Mouse (Mus musculus) hindbrain, embryonic 14.5 days (tissue): ENCODE results near the gene Slc12a8. TPM values are rescaled to one million over a fixed set of nuclear protein-coding genes. Genes with fewer than 3 reads are reported as not detected.

Experiments
- ATAC-seq: fragments of 200-750 bp; cut with Nextera tagmentation; 2 replicates; pipeline ENCODE4 v1.8.0; 2017; ENCODE audit warnings: moderate number of reproducible peaks, mild to moderate bottlenecking, moderate TSS enrichment, moderate library complexity; ENCODE audit not compliant: low FRiP score
- DNase-seq: peaks from one replicate; pipeline ENCODE4 v3.0.0-alpha.2; 2015; ENCODE audit warnings: low spot score
- H3K27ac ChIP-seq: fragments of 300-500 bp; sonication (generic); 2 replicates; pipeline ENCODE4 v1.5.1; 2014; ENCODE audit warnings: mild to moderate bottlenecking, moderate library complexity
- H3K27me3 ChIP-seq: fragments of 300-500 bp; sonication (generic); 2 replicates; pipeline ENCODE4 v1.6.1; 2014; ENCODE audit warnings: mild to moderate bottlenecking, low read length, mixed read lengths; ENCODE audit not compliant: control insufficient read depth, insufficient read depth
- H3K36me3 ChIP-seq: fragments of 300-500 bp; sonication (generic); replicated peaks from 2 replicates; pipeline ENCODE4 v1.6.1; 2014; ENCODE audit not compliant: control insufficient read depth, insufficient read depth
- H3K4me1 ChIP-seq: fragments of 300-500 bp; sonication (generic); replicated peaks from 2 replicates; pipeline ENCODE4 v1.6.1; 2014; ENCODE audit warnings: antibody characterized with exemption, low read length, mixed read lengths; ENCODE audit not compliant: control insufficient read depth, insufficient read depth
- H3K4me2 ChIP-seq: fragments of 300-500 bp; sonication (generic); replicated peaks from 2 replicates; pipeline ENCODE4 v1.6.1; 2014; ENCODE audit warnings: mild to moderate bottlenecking, moderate library complexity
- H3K4me3 ChIP-seq: fragments of 300-500 bp; sonication (generic); replicated peaks from 2 replicates; pipeline ENCODE4 v1.5.1; 2014; ENCODE audit warnings: mild to moderate bottlenecking, low read length
- H3K9ac ChIP-seq: fragments of 300-500 bp; sonication (generic); 2 replicates; pipeline ENCODE4 v1.6.1; 2014
- H3K9me3 ChIP-seq: fragments of 300-500 bp; sonication (generic); 2 replicates; pipeline ENCODE4 v1.6.1; 2016; ENCODE audit warnings: low read length; ENCODE audit not compliant: control insufficient read depth
- WGBS: fragments of 180-500 bp; shearing (Covaris S2); extraction: QIAGEN DNeasy Blood & Tissue Kit; methylation state at CpG from one replicate; pipeline ENCODE4 v1.1.7; 2014; 5-methylcytosine and 5-hydroxymethylcytosine counted together
- polyA plus RNA-seq: library from polyadenylated mRNA; unstranded; fragments of >200 nt; fragmentation: Nextera tagmentation; extraction: Ambion mirVana; gene quantifications from 2 replicates; pipeline ENCODE4 v1.2.1, GENCODE M21; 2014

Slc12a8 gene
- polyA plus RNA-seq, 1 experiment from 2014 or later = 0.75 TPM

DNA sequence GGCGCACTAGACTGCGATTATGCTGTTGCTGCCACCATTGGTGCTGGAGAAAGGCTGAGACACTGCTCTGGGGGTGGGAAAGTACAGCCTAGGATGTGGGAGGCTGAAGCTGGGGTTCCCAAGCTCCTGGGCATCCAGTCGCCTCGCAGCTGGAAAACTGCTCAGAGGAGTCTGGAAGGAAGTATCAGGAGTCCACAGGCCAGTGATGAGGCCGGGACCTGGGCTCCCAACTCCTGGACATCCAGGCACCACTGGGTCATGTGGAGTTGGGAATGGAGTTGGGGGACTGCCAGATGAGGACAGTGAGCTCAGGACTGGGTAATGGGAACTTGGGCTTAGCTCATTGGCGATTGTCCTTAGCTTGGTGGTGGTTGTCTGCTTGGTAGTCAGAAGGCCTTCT is 136.0 kb downstream of the Slc12a8 start:
- Histone ChIP-seq H3K4me2 (no peak overlapping the region), H3K9me3 (peaks cover 23% of the 10 kb centered on the region), H3K4me3 (no peak overlapping the region), H3K27ac (no peak overlapping the region), H3K4me1 (no peaks in the 10 kb centered on the region), H3K9ac (no peak overlapping the region), H3K27me3 (no peaks in the 10 kb centered on the region), H3K36me3 (no peaks in the 10 kb centered on the region)
- DNase-seq = no peak
- WGBS = 91% methylated on average over 6 of the region's 6 CpGs
- no peak for ATAC-seq

DNA sequence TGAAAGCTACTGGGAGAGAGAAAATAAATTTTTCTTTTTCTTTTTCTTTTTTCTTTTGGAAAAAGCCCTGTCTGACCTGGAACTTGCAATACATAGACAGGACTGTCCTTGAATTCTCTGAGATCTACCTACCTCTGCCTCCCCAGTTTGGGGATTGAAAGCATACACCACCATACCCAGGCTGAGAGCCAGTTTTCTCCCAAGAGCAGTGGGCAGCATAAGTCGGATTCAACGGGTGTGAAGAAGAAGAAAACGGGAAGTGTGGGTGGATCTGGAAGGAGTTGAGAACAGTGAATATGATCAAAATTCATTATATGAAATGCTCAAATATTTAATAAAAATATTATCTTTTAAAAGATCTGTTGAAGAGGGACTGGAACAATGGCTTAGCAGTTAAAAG is 138.3 kb downstream of the Slc12a8 start:
- whole genome bisulfite sequencing = 96% methylated on average over 3 of the region's 3 CpGs
- DNase-seq (no peak), ATAC-seq (no peak)
- Histone ChIP-seq H3K4me1 (no peaks in the 10 kb centered on the region), H3K4me2 (no peak overlapping the region), H3K36me3 (no peaks in the 10 kb centered on the region), H3K9me3 (peaks cover 9% of the 10 kb centered on the region), H3K9ac (no peak overlapping the region), H3K27ac (no peak overlapping the region), H3K4me3 (no peak overlapping the region), H3K27me3 (no peaks in the 10 kb centered on the region)

DNA sequence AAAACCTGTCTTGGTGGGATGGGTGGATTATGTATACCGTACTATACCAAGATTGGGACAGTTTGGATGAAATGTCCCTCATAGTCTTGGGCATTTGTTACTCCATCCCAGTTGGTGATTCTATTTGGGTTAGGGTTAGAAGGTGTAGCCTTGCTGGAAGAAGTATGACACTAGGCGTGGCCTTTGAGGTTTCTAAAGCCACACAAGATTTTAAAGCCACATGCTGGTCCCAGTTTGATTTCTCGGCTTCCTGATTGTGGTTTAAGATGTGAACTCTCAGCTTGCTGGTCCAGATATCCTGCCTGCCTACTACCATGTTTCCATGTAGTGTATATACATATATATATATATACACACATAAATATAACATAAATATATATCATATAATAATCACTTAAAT is 140.1 kb downstream of the Slc12a8 start:
- Histone ChIP-seq H3K27me3 (no peaks in the 10 kb centered on the region), H3K36me3 (no peaks in the 10 kb centered on the region), H3K9me3 (no peaks in the 10 kb centered on the region), H3K4me1 (no peaks in the 10 kb centered on the region), H3K4me3 (no peak overlapping the region), H3K27ac (no peak overlapping the region), H3K4me2 (no peak overlapping the region), H3K9ac (no peak overlapping the region)
- 92% methylated on average over 3 of the region's 3 CpGs for WGBS
- ATAC-seq (no peak), DNase-seq (no peak)

DNA sequence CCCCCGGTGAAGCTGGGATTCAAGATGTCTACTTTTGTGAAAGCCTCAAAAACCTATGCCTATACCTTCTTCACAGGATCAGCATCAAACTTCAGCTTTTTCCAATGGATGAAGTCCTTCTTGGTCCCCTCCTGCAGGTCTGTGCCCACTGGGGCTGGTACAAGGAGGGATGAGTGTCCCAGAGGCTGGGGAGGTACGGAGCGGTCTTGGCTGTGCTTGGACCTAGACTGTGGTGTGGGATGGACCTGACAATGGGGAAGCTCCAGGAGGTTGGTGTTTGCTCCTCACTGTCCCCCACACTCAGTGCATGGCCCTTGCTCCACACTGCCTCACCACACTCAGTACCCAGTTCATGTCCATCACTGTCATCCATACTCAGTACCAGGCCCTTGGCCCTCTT is 141.0 kb downstream of the Slc12a8 start:
- H3K9me3 ChIP-seq = no peaks in the 10 kb centered on the region
- H3K4me3 ChIP-seq = no peak overlapping the region
- DNase-seq (no peak), ATAC-seq (no peak)
- H3K9ac ChIP-seq = no peak overlapping the region
- 94% methylated on average over 3 of the region's 3 CpGs for WGBS
- no peak overlapping the region for H3K4me2 ChIP-seq
- H3K27me3 ChIP-seq = no peaks in the 10 kb centered on the region
- H3K4me1 ChIP-seq = no peaks in the 10 kb centered on the region
- no peak overlapping the region for H3K27ac ChIP-seq
- H3K36me3 ChIP-seq = no peaks in the 10 kb centered on the region

DNA sequence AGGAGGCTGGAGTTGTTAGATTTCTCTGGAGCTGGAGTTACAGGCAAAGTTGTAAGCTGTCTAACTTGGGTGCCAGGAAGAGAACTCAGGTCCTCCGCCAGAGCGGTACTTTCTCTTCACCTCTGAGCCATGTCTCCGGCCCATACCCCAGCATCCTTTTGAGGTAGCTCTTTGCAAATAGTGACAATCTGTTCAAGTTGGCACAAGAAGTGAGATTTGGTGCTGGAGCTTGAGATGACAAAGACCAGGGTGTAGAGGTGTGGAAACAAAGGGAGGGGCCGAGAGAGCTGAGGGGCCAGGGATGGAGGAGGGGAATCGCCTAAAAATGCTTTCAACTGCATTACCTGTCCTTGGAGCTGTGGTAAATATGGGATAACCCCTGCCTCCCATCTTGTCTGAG is 142.4 kb downstream of the Slc12a8 start:
- 92% methylated on average over 5 of the region's 5 CpGs for WGBS
- Histone ChIP-seq H3K4me2 (no peak overlapping the region), H3K4me1 (no peaks in the 10 kb centered on the region), H3K36me3 (no peaks in the 10 kb centered on the region), H3K27ac (no peak overlapping the region), H3K9ac (no peak overlapping the region), H3K4me3 (no peak overlapping the region), H3K27me3 (no peaks in the 10 kb centered on the region), H3K9me3 (no peaks in the 10 kb centered on the region)
- DNase-seq = no peak
- no peak for ATAC-seq

DNA sequence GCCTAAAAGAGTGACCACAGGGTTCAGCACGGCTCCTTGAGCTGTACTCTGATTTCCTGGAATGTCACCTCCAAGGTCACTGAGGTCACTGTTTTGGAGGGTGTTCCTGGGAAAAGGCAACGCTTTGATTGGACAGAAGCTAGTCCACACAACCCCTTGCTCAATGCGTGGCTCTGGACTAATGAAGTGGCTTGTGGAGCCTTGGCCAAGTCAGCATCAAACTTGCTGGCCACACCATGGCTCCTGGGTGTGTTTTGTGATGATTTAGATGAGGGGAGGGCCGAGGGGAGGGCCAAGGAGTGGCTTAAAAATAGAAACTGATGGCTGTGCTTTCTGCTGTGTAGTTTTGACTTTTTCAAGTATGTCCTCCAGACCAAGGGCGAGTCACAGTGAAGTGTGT is 143.0 kb downstream of the Slc12a8 start:
- Histone ChIP-seq H3K9ac (no peak overlapping the region), H3K36me3 (no peaks in the 10 kb centered on the region), H3K9me3 (no peaks in the 10 kb centered on the region), H3K4me3 (no peak overlapping the region), H3K27me3 (no peaks in the 10 kb centered on the region), H3K27ac (no peak overlapping the region), H3K4me1 (no peaks in the 10 kb centered on the region), H3K4me2 (no peak overlapping the region)
- no peak for ATAC-seq
- WGBS = 78% methylated on average over 5 of the region's 5 CpGs
- DNase-seq = no peak

DNA sequence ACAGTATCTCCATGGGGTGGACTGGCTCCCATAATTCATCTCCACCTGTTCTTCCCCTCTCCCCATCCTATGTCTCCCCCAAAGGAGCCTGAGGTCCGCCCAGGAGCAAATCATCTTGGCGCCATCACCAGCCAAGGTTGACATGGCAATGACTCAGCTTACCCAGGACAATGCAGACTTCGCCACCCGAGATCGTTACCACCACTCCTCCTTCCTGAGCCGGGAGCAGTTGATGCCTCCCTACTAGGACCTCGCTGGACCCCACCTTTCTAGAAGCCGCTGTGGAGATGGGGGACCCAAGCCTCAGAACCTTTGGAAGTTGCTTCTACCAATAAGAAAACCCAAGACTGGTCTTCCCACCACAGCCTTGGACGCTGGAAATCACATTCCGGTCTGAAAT is 145.7 kb downstream of the Slc12a8 start:
- Histone ChIP-seq H3K4me1 (no peaks in the 10 kb centered on the region), H3K27ac (no peak overlapping the region), H3K9me3 (no peaks in the 10 kb centered on the region), H3K4me2 (no peak overlapping the region), H3K4me3 (no peak overlapping the region), H3K36me3 (no peaks in the 10 kb centered on the region), H3K9ac (no peak overlapping the region), H3K27me3 (no peaks in the 10 kb centered on the region)
- DNase-seq = no peak
- WGBS = 97% methylated on average over 10 of the region's 10 CpGs
- no peak for ATAC-seq

DNA sequence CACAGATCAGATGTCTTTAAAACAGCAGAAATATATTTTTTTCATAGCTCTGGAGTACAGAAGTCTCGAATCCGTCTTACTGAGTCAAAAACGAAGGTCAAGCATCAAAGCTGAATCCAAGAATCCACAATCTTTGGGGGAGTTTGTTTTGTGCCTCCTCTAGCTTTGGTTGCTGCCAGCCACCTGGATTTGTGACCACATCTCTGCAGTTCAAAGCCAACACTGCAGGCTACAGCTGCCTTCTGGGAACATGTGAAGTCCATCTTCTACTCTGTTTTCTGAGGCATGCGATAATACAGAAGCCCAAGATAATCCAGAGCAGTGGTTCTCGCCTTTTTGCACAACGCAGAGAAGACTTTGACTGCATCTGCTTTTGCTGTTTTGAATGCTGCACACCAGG is 149.1 kb downstream of the Slc12a8 start:
- Histone ChIP-seq H3K27me3 (no peaks in the 10 kb centered on the region), H3K9ac (no peak overlapping the region), H3K4me2 (no peak overlapping the region), H3K27ac (no peak overlapping the region), H3K9me3 (no peaks in the 10 kb centered on the region), H3K4me1 (no peaks in the 10 kb centered on the region), H3K36me3 (no peaks in the 10 kb centered on the region), H3K4me3 (no peak overlapping the region)
- DNase-seq (no peak), ATAC-seq (no peak)
- 90% methylated on average over 6 of the region's 6 CpGs for WGBS

DNA sequence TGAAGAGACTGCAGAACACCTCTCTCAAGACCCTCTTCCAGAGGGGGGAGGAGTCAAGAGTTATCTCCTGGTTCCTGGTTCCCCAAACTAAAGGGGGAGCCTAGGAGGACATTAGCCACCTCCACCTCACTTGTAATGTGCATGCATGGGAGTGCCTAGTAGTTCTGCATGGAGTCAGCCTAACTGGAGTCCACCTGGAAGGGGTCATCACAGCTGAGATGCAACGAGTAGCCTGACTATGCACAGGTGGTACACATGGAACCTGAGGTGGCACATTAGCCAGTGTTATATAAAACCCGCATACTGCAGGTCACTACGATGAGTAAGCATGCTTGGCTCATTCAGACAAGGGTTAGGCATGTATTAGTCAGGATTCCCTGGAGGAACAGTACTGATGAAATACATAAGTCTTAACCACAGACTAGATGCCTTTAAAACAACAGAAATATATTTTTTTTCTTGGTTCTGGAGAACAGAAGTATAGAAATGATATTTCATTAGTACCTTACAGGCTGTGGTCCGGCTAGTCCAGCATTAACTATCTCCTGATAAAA is 149.9 kb downstream of the Slc12a8 start:
- no peak overlapping the region for H3K4me2 ChIP-seq
- no peaks in the 10 kb centered on the region for H3K9me3 ChIP-seq
- DNase-seq (no peak), ATAC-seq (no peak)
- no peaks in the 10 kb centered on the region for H3K27me3 ChIP-seq
- no peak overlapping the region for H3K27ac ChIP-seq
- no peak overlapping the region for H3K4me3 ChIP-seq
- no peak overlapping the region for H3K9ac ChIP-seq
- WGBS = 90% methylated on average over 4 of the region's 4 CpGs
- H3K36me3 ChIP-seq = no peaks in the 10 kb centered on the region
- no peaks in the 10 kb centered on the region for H3K4me1 ChIP-seq

DNA sequence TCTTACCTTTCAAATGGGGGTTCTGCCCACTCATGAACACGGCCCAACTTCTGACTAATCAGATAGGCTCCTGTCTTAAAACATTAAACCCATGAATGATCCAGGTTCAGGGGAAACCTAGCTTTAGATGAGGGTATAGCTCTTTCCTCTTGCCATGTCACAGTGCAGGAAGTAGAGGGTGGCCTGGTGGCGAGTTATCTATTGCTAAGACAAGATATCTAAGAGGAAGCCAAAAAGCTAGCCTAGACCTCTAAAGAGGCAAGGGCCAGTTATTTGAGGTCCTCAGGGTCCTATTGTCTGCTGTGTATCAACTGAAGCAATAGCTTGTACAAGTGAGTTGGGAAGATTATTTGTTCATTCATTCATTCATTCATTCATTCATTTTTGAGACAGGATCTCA is 151.3 kb downstream of the Slc12a8 start:
- WGBS = 96% methylated on average over 2 of the region's 2 CpGs
- Histone ChIP-seq H3K9me3 (no peaks in the 10 kb centered on the region), H3K4me2 (no peak overlapping the region), H3K9ac (no peak overlapping the region), H3K27ac (no peak overlapping the region), H3K4me3 (no peak overlapping the region), H3K4me1 (peaks cover 2% of the 10 kb centered on the region; the same call in 1 of the 2 replicates), H3K36me3 (no peaks in the 10 kb centered on the region), H3K27me3 (no peaks in the 10 kb centered on the region)
- ATAC-seq (no peak), DNase-seq (no peak)
